Mouse (Mus musculus) gastrocnemius, postnatal 14 days (tissue): ENCODE data around the gene Magoh. TPM values are rescaled to one million over a fixed set of nuclear protein-coding genes. Genes with fewer than 3 reads are reported as not detected.

Experiments
- total RNA-seq, 2 experiments: library from RNA; stranded (reverse); gene quantifications; 2 replicates each; pipeline ENCODE4 v1.2.3; 2021

Magoh gene
- total RNA-seq, 2 experiments from 2014 or later: 25.9 to 33.0 TPM

Other genes starting within 250 kb of the Magoh start
- not detected for gene Dmrtb1, start 195.5 kb upstream of the Magoh start, total RNA-seq
- under 1 TPM; 0.25 to 0.51 TPM for gene Lrp8, start 77.5 kb upstream of the Magoh start, total RNA-seq
- 10 to 100 TPM; 52.8 to 60.5 TPM for gene 0610037L13Rik, start 10.1 kb downstream of the Magoh start, total RNA-seq
- 10 to 100 TPM; 48.5 to 80.7 TPM for gene Cpt2, start 43.9 kb downstream of the Magoh start, total RNA-seq
- under 1 TPM; 0.06 to 0.09 TPM for gene Slc1a7, start 88.6 kb downstream of the Magoh start, total RNA-seq
- gene Podn, start 216.7 kb downstream of the Magoh start, total RNA-seq: 1 to 10 TPM; 7.0 to 10.0 TPM